Mouse (Mus musculus) telencephalon, adult 2 months (tissue): ENCODE measurements around the gene Snap91.

ENCODE experiments used
- DNase-seq: peaks from one replicate; pipeline ENCODE4 v3.0.0-alpha.2; 2011; ENCODE audit warnings: low read depth, low spot score

Gene Snap91

GRCm38 (mm10) chr9:86745926-86746581, 134.4 kb downstream of the Snap91 start:
- DNase-seq, result peak; percentile 79

GRCm38 (mm10) chr9:86744041-86744440, 136.4 kb downstream of the Snap91 start:
- DNase-seq, result no peak

- no peak for DNase-seq
These were observed 137.2 kb downstream of the Snap91 start, which contains the start of gene Prss35 for GRCm38 (mm10) chr9:86742959-86743911. Gene Prss35, plus strand, starts transcription at chr9:86743649.

- DNase-seq, result no peak
These were observed 140.5 kb downstream of the Snap91 start for GRCm38 (mm10) chr9:86739971-86740370.

- DNase-seq, result no peak
These were observed 141.7 kb downstream of the Snap91 start for GRCm38 (mm10) chr9:86738801-86739200.

- DNase-seq, result no peak
These were observed 142.4 kb downstream of the Snap91 start for GRCm38 (mm10) chr9:86738067-86738466.

GRCm38 (mm10) chr9:86736991-86737390, 143.5 kb downstream of the Snap91 start:
- DNase-seq, result no peak

GRCm38 (mm10) chr9:86734795-86735194, 145.7 kb downstream of the Snap91 start:
- no peak for DNase-seq

- DNase-seq, result no peak
These were observed 146.1 kb downstream of the Snap91 start for GRCm38 (mm10) chr9:86734357-86734756.

- DNase-seq, result no peak
These were observed 150.6 kb downstream of the Snap91 start for GRCm38 (mm10) chr9:86729811-86730210.

GRCm38 (mm10) chr9:86729084-86729483, 151.4 kb downstream of the Snap91 start:
- no peak for DNase-seq

- DNase-seq, result no peak
These were observed 152.1 kb downstream of the Snap91 start for GRCm38 (mm10) chr9:86728214-86728814.

GRCm38 (mm10) chr9:86726381-86726720, 154.1 kb downstream of the Snap91 start:
- DNase-seq, result no peak

GRCm38 (mm10) chr9:86725604-86726380, 154.7 kb downstream of the Snap91 start:
- peak; percentile 35 for DNase-seq

GRCm38 (mm10) chr9:86725066-86725465, 155.4 kb downstream of the Snap91 start:
- DNase-seq, result no peak

GRCm38 (mm10) chr9:86720794-86721193, 159.7 kb downstream of the Snap91 start:
- DNase-seq, result no peak

GRCm38 (mm10) chr9:86720227-86720626, 160.2 kb downstream of the Snap91 start:
- DNase-seq, result no peak

GRCm38 (mm10) chr9:86717119-86717518, 163.3 kb downstream of the Snap91 start:
- DNase-seq, result no peak

GRCm38 (mm10) chr9:86716540-86716939, 163.9 kb downstream of the Snap91 start:
- no peak for DNase-seq
